Mouse (Mus musculus) ES-E14 (cell line): ENCODE data around the gene Mrpl58.

ENCODE experiments used
- HCFC1 ChIP-seq: IDR thresholded peaks from 2 replicates; pipeline ENCODE4 v1.6.1; 2012; ENCODE audit warnings: low read length, inconsistent platforms, borderline replicate concordance; ENCODE audit not compliant: insufficient read depth
- ZNF384 ChIP-seq: IDR thresholded peaks from 2 replicates; pipeline ENCODE4 v1.6.1; 2012; ENCODE audit warnings: low read depth, low read length, inconsistent platforms

GRCm38 (mm10) chr11:115400630-115401391 lies 2.7 kb upstream of the Mrpl58 start:
- no peak for TF ChIP-seq ZNF384
- no peak for TF ChIP-seq HCFC1
